Mouse (Mus musculus) layer of hippocampus, adult 9-10 months (tissue): ENCODE data around the gene Csde1.

ENCODE experiments used
- DNase-seq: peaks from one replicate; pipeline ENCODE4 v3.0.0; 2022; ENCODE audit warnings: low spot score

The Csde1 gene

DNA sequence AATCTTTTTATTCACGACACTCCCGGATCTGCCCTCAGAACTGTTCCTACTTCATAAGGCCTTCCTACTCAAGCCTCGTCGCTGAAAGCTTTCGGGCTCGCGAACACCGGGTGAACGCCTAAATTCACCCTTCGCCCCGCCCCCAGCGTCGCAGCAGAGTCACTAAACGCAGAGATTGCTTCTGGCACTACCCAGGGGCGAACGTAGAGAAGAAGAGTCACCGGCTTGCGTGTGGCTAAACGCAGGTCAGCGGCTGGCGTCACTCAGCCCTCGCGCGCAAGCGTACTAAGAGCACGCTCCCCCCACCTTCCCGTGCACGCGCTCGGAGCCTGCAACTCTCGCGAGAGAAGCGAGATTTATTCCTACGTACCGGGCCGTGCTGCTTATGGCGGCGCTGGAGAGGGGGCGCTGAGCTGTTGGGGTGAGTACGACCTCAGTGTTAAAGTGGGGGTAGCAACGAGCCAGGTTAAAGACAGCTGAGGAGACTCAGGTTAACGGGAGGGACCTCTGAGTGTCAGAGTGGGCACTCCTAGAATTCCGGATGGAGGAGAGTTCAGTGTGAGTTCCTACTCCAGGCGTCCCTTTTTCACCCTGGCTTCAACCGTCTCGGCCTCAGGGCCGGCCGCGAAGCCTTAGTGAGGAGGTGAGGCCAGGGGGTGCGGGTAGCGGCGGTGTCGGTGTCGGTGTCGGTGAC, at the start of gene Csde1:
Gene Csde1 (plus strand): TSS at position 178 of the 694 bp plus-strand sequence.
- DNase-seq, result peak; percentile 94

DNA sequence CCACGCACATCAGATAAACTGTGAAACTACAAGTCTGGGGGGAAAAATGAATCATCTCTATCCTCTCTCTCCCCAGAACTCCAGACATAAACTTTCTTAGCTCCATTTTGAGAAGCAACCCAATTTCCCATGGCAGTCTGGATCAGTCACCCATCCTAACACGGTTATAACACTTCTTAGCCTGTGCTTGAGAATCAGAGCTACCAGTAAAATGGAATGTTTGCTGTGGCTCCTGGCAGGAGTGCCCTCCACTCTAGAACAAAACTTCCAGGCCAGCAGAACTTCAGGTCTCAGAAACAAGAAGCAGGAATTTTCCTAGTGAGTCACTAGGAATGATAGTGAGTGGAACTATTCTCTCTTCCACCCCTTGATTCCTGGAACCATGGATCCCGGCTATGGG, 49.7 kb upstream of the Csde1 start:
- DNase-seq, result no peak

DNA sequence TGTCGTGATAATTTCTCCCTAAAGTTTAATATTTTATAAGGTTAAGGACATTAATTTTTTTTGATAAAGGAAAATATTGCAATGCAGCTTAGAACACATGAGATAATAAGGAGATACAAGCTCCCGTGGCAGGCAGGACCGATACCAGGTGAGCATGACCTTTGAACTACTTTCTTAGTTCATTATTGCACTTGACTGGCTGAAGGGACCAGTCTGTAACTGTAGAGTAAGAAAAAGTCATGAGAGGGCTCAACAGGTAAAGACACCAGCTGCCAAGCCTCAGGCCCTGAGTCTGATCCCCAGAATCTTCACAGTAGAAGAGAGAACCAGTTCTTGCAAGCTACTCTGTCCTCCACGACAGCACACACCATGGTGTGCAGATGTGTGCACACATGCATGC, 43.3 kb upstream of the Csde1 start:
- DNase-seq, result no peak

DNA sequence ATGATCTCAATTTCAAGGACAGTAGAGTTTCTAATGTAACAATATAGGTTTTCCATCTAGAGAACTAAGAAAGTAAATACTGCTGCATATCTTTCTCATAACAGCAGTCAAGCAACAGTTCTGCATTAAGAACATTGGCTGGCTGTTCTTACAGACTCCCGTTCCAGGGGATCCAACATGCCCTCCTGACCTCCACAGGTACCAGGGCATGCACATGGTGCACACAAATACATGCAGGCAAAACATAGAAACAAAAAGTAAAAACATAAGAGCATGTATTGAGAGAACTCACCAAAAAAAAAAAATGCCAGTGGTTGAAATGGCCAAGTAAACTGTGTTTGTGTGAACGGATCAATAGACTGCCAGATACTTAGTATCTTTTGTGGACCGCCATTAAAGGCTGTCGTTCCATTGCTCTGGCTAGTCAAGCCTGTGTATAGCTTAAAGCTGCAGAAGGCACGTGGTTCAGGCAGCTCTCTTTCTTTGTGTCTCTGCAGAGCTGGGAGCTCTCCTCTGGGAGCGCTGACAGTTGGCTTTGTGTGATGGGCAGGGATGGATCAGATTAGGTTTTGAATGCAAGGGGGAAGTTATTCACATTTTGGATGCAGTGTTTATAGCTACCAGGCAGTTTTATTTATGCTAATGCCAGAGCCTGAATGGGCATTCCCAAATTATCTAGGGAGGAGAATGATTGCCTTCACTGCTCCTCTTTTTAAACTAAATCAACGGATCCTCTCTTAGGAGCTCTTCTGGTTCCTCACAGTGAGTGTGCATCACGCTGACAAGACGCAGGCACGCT, 40.5 kb upstream of the Csde1 start:
- no peak for DNase-seq

DNA sequence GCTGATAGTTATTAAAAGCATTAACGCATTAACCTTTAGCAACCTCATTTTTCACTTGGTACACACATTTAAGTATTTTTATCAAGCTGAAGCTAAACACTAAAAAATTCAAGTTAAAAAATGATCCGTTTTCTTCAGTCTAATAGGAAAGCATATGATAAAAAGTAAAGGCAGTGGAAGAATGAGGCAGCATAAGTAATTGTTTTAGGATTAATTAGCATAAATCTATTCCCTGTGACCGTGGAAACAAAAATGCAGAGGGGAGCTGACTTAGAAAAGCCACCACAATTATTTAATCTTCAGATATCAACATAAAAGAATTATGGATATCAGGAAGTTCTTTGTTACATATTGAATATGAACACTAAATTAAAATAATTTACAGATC, 39.9 kb upstream of the Csde1 start:
- DNase-seq, result no peak

DNA sequence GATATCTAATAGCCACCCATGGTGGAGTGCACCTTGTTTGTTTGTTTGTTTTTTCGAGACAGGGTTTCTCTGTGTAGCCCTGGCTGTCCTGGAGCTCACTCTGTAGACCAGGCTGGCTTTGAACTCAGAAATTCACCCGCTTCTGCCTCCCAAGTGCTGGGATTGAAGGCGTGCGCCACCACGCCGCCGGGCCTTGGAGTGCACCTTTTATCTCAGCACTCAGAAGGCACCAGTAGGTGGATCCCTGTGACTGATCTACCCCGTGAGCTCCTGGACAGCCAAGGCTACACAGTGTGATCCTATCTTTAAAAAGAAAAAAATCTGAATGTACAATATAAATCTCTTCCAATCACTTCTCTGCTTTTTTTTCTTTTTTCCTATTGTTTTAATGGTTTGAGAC, 29.2 kb upstream of the Csde1 start:
- DNase-seq, result no peak

DNA sequence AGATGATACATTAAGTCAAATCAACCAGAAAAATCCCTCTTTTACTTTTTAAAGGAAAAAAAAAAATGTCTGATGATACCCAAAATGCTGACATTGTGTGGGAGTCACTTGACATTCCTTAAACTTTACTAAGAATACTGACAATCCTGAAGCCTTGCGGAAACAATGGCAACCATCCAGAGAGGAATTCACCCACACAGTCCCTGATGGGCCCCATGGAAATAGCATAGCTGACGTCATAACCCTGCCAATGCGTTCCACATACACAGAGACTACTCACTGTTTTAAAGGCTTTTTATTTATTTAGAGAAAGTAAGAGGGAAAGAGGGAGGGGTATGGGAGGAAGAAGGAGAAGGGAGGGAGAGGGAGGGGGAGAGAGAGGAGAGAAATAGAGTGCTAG, 27.3 kb upstream of the Csde1 start:
- DNase-seq, result no peak

DNA sequence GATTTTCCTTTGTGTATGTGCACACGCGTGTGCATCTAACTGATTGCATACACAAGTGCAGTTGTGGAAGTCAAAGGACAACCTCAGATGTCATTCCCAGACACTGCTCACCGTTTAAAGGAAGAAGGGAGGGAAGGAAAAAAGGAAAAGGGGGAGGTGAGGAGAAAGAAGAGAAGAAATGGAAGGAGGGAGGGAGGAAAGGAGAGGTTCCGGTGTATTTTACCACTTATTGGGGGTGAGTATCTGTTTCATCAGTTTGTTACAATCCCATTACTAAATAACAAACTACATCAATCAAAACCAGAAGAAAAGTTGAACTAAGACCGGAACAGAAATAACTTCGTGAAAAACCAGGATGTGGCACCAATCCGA, 25.0 kb upstream of the Csde1 start:
- no peak for DNase-seq

DNA sequence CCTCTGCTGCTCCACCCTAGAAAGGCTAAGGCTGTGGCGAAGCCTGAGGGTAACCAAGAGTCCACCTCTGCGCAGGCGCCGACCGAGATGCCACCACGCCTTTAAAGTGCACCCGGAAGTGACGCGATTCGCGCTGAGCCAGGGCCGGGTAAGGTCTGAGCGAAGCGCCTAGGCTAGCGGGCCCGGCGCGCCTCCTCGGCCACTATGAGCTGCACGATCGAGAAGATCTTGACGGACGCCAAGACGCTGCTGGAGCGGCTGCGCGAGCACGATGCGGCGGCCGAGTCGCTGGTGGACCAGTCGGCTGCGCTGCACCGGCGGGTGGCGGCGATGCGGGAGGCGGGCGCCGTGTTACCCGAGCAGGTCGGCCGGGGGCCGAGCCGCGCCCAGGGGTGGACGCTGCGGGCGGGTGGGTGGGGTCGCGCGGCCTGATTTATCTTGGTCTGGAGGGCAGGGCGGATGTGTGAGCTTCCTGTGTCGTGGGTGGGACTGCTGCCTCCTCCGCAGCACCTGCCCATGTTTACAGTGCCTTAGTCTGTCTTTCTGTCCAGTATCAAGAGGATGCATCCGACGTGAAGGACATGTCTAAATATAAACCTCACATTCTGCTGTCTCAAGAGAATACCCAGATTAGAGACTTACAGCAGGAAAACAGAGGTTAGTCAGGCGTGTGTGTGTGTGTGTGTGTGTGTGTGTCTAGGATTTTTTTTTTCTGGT, 24.5 kb upstream of the Csde1 start, which contains the start of gene Sike1:
Gene Sike1 (plus strand): TSS at position 104 of the 717 bp plus-strand sequence.
- DNase-seq, result peak; percentile 85

DNA sequence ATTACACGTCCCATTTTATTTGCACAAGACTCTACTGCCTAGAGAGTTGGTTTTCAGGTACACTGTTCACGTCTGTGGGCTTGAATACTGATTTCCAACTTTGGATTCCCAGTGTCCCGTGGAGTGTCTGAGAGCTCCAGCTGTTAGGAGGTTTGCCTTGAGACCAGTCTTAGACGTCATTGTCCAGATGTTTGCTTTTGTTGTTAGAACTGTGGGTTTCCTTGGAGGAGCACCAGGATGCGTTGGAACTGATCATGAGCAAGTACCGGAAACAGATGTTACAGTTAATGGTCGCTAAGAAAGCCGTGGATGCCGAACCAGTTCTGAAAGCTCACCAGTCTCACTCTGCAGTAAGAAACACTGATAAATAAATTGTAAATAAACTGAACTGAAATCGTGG, 23.2 kb upstream of the Csde1 start:
- DNase-seq, result no peak

DNA sequence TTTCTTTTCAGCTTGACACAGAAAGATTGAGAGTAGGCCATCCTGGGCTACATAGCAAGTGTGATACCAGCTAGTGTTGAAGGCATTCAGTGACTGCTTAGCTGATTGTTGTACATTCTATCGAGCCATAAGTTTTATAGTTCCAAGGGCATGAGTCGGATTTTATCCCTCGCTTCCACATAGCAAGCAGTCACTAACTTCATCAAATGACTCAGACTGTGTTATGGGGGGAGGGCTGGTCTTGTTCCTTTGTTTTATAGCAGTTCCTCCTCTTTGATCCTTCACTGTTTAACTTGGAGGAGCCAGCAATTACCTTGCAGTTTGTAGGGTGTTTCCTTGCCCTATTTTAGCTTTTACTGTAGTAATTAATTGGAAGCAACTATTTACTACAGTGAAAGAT, 22.6 kb upstream of the Csde1 start:
- no peak for DNase-seq

DNA sequence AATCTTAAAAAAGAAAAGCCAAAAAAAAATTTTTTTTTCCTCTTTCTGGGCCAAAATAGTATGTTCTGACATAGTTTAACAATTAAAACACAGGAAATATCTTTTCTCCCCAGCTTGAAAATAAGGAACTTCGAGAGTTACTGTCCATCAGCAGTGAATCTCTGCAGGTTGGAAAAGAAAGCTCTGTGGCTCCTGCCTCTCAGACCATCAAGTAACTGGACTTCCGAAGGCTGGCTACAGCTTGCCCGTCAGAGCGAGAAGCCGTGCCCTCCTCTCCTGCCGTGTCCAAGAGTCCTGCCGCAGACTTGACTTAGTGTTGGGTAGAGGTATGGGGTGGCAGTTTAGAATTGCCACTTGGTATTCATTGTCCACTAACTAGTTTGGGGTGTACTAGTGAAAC, 18.6 kb upstream of the Csde1 start:
- no peak for DNase-seq

DNA sequence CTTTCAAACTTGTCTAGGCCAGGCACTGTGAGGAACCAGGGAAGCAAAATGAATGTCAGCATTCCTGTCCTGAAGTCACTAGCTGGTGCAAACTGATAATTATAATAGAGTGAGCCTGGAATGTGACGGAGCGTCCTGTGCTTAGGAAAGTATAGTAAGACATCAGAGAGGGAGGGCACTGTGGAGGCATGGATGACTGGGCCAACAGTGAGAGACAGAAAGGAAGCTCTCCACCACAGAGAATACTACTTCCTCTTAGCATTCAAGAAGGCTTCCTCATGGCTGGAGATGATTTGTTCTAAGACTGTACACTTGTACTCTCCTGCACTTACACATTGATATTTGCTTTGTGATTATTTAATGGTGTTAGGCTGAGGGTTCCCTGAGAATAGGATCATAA, 2.9 kb upstream of the Csde1 start:
- no peak for DNase-seq

DNA sequence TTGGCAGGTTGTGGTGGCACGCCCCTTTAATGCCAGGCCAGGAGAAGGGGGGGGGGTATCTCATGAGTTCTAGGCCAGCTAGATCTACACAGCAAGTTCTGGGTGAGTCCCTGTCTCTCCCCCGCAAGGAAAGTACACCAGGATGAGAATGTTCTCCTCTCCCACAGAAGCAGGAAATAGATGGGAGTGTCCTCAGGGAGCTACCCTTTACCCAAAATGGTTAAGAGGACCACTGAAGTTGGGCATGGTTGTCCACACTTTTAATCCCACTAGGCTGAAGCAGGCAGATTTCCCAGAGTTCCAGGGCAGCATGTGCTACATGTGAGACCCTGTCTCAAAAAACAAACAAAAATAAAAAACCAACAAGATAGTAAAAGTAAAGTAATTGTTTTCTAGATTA, 764 bp upstream of the Csde1 start:
- DNase-seq, result no peak

DNA sequence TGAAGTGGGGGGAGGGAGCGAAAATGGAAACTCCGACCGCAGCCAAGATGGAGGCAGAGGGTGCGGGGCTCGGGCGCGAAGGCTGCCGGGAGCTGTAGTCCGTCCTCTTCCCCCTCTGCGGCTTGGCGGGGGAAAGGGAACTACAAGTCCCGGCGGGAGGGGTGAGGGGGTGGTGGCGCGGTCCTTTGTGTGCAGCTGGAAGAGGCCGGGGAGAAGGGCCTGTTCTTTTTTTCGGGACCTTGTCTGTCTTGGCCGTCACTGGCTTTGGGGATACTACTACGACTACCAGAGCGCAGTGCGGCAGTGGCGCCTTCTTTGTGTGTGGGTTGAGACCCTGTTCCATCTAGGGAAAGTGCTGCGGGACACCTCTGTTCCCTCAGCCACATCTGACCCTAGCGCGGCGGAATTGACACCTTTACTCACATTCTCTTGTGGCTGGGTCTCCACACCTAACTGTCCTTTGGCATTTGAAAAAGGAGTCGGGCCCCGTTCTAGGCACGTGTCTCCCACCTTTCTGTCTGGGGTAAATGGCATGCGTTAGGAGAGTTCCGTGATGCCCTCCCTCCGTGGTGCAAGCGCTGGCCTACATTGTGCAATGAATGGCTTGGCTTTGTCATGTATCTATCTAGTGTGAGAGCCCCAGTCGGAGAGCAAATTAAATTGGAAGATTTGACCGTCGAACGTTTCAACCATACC, 865 bp downstream of the Csde1 start:
- DNase-seq, result peak; percentile 54

DNA sequence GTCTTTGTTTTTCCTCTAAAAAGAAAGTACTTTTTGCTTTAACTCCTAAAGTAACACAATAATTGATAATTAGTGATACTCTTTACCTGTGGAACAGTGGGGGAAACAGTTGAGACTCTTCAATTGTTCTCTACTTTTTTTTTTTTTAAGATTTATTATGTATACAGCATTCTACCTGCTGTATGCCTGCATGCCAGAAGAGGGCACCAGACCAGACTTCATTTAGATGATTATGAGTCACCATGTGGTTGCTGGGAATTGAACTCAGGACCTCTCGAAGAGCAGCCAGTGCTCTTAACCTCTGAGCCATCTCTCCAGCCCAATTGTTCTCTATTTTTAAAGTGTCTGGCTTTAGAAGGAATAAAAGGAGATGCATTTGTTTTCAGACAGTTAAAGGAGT, 5.9 kb downstream of the Csde1 start:
- DNase-seq, result no peak

DNA sequence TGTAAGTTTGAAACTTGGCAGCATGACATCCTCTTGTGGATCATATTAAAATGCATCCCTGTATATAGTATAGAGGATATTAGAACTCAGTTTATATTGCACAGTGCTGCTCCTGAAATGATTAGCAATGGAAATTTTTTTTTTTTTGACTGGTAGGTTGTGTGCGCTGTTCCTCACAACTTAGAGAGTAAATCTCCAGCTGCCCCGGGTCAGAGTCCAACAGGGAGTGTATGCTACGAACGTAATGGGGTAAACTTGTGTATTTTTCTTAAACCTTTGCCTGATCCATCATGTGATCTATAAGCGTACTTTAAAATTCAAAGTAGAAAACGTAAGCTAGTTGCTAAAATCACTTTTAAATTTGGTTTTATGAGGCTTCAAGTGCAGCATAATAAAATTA, 20.1 kb downstream of the Csde1 start:
- DNase-seq, result no peak

DNA sequence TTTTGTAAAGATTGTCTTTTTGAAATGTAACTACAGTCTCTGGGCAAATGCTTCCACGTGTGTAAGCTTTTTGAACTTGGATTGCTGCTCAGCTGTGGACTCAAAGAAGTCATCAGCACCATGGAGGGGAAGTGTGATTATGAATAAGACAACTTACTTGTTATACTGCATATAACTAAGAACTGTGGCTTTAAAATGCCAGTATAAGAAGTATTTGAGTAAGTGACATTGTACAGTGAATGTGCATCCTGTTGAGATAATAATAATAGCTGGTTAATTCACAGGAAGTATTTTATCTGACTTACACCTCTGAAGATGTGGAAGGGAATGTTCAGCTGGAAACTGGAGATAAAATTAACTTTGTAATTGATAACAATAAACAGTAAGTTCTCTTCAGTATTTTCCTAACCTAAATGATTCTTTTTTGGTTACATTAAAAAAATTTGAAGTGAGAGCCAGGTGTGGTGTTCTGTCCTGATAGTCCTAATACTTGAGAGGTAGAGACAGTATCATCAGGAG, 20.7 kb downstream of the Csde1 start:
- DNase-seq, result no peak

DNA sequence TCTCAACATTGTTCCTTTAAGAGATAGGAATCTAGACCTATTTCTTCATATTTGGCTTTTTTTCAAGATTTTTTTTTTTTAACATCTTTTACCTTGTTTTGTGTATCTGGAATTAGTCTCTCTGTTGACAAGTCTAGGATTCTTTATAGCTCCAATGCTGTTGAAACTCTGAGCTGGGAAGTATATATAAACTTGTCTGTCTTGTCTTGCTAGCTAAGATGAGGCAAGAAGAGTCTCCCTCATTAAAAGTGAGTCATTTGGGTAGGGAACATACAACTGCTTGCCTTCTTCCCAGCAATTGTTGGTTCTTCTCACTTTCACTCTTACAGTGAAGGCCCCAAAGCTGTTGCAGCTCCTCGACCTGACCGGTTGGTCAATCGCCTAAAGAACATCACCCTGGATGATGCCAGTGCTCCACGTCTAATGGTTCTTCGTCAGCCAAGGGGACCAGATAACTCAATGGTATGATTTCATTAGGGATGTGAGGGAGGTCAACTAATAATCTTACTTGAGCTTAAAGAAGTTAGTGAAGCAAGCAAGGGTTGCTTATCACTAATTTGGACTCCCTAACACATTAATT, 35.9 kb downstream of the Csde1 start:
- DNase-seq, result no peak

DNA sequence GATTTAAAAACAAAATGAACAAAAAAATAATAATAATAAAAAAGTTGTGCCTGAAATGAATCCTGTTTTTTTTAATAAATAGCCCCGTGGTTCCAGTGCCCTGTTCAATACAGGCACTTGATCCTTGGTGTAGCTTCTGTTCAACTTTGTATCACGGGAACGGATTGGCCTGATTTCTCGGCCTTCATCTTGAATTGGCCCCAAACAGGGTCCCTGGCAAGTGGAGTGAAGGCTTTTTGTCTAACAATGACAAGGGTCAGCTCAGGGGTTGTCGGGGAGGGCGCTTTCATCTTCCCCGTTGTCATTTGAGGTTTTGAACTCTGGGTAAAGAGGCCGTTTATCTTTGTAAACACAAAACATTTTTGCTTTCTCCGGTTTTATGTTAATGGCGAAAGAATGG, 37.5 kb downstream of the Csde1 start:
- no peak for DNase-seq

DNA sequence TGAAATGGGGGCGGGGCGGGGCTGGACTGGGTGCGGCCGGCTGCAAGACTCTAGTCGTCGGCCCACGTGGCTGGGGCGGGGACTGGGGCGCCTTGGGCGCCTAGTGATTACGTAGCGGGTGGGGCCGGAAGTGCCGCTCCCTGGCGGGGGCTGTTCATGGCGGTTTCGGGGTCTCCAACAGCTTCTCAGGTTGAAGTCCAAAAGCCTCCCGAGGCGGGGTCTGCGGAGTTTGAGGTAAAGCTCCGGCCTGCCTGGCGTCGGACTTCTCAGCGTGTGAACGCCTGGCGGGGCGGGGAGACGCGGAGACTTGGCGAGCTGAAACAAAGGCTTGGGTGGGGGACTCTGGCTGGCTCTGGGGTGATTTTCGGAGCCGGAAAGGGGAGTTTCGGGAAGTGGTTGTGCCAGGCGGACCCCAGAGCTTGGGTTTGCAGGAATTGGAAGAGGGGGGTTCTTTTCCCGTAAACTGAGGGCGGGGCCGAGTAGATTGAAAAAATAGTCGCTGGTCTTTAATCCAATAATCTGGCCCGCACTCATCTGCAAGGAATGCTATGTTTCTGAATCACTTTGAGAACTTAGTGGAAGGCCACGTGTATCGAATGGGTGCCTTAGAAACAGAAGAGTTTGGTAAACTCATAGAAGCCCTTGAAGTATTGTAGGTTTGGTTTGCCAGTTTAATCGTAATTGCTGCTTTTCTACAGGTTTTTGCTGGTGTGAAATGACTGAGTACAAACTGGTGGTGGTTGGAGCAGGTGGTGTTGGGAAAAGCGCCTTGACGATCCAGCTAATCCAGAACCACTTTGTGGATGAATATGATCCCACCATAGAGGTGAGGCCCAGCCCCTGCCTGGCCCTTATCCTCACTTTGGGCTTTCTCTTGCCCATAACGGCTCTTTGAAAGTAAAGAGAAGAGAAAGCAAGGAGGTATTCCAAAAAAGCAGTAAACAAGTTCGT, 38.3 kb downstream of the Csde1 start, which contains the start of gene Nras:
Gene Nras (plus strand): TSS at position 79 of the 951 bp plus-strand sequence.
- DNase-seq, result peak; percentile 61
